Mouse (Mus musculus): Measurements from ENCODE around the gene Aspdh. TPM values are rescaled to one million over a fixed set of nuclear protein-coding genes. Genes with fewer than 3 reads are reported as not detected.

Aspdh gene
- polyA plus RNA-seq, 1 experiment from 2014 or later = 1.8 TPM

DNA sequence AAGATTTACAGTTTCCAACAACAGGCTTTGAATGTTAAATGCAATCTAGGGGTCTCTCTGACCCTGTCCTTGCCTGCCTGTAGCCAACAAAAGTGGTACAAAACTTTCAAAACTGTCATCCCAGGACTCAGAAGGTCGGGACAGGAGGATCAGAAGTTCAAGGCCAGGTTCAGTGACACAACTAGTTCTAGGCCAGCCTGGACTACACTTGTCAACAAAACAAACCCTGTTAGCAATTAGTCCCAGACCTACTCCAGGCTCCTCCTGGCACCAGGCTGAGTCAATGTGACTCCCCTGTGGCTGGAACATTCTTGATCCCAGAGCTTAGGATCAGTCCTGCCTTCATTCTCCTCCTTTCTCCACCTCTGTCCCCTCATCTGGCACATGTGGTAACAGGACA lies 33.7 kb downstream of the Aspdh start:
- no peak overlapping the region for H3K27ac ChIP-seq
- H3K9me3 ChIP-seq = no peaks in the 10 kb centered on the region
- H3K4me3 ChIP-seq = no peak overlapping the region
- H3K36me3 ChIP-seq = peaks cover 15% of the 10 kb centered on the region
- H3K4me1 ChIP-seq (replicated peaks) = peaks cover 29% of the 10 kb centered on the region
- H3K27me3 ChIP-seq (ENCODE audit: insufficient read depth, poor library complexity, severe bottlenecking) = peaks cover 19% of the 10 kb centered on the region
- no peak for DNase-seq (ENCODE audit: low spot score)
- 83% methylated on average over 1 of the region's 1 CpGs for WGBS

DNA sequence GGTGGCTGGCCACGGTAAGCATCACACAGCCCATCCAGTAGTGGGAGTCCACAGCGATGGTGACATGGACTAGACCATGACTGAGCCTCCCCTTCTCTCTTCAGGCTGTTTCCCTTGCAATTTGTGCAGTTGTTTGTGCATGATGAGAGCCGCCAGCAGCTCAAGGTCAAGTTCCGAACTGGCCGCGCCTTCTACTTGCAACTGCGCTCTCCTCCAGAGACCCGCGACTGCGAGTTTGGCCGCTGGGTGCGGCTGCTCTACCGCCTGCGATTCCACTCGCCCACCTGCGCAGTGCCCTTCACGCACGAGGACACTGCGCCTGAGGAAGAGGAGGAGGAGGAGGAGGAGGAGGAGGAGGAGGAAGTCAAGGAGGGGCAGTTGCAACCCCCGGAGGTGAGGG lies 34.9 kb downstream of the Aspdh start:
- Histone ChIP-seq H3K4me1 (replicated peaks) (peaks cover 23% of the 10 kb centered on the region), H3K27ac (no peak overlapping the region), H3K36me3 (peaks cover 6% of the 10 kb centered on the region; the same call in 1 of the 2 replicates), H3K9me3 (no peaks in the 10 kb centered on the region), H3K27me3 (ENCODE audit: insufficient read depth, poor library complexity, severe bottlenecking) (peaks cover 19% of the 10 kb centered on the region), H3K4me3 (no peak overlapping the region)
- no peak for DNase-seq (ENCODE audit: low spot score)
- WGBS = 60% methylated on average over 20 of the region's 20 CpGs

DNA sequence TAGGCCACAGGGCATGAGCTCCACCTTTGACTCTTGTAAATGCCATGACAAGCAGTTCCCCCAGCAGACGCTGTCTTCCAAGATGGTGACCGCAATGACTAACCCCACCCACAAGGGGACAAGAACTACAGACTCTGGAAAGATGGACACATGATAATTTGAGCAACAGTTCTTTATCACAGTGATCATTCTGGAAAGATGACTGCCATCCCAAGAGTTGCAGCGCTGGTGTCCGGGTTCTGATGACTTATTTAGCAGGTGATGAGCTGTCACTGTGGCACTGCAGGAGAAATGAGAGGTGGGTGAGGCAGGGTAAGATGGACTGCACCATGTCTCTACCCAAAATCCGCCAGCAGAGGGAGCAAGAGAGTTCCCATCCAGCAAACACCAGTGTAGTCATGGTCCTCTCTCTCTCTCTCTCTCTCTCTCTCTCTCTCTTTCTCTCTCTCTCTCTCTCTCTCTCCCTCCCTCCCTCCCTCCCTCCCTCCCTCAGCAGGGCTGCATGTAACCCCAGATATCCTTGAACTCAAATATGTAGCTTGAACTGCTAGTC lies 36.4 kb downstream of the Aspdh start:
- WGBS = 39% methylated on average over 5 of the region's 5 CpGs
- Histone ChIP-seq H3K9me3 (no peaks in the 10 kb centered on the region), H3K27ac (no peak overlapping the region), H3K4me1 (replicated peaks) (peaks cover 12% of the 10 kb centered on the region; the same call in 1 of the 2 replicates), H3K27me3 (ENCODE audit: insufficient read depth, poor library complexity, severe bottlenecking) (peaks cover 19% of the 10 kb centered on the region), H3K4me3 (no peak overlapping the region), H3K36me3 (peaks cover 6% of the 10 kb centered on the region; the same call in 1 of the 2 replicates)
- peak; percentile 73 for DNase-seq (ENCODE audit: low spot score)

DNA sequence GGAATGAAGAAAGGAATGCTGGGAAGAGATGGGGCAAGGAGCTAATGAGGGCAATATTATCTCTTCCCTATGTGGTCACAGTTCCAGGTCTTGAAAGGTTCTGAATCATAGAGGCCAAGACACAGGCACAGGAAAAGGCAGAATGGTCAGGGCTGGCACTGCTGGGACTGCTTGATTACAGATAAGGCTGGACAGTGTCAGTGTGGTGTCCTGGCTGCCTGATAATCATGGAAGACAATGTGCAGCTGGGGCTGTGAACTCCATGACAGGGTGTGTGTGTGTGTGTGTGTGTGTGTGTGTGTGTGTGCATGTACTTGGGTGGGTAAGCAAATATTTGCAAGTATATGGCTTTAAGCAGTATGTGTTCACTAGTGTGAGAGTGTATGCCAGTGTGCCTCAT lies 42.3 kb downstream of the Aspdh start:
- H3K4me3 ChIP-seq = no peak overlapping the region
- H3K36me3 ChIP-seq = no peaks in the 10 kb centered on the region
- DNase-seq (ENCODE audit: low spot score) = no peak
- H3K9me3 ChIP-seq = peaks cover 4% of the 10 kb centered on the region; the same call in 1 of the 2 replicates
- H3K4me1 ChIP-seq (replicated peaks) = no peaks in the 10 kb centered on the region
- H3K27ac ChIP-seq = no peak overlapping the region
- H3K27me3 ChIP-seq (ENCODE audit: insufficient read depth, poor library complexity, severe bottlenecking) = peaks cover 16% of the 10 kb centered on the region; the same call in 1 of the 2 replicates

Other genes starting within 250 kb of the Aspdh start
- not detected in 2 replicates for gene Klk1b5, start 249.4 kb upstream of the Aspdh start, polyA plus RNA-seq (2016; fragmentation: Nextera tagmentation; extraction: Ambion mirVana)
- gene Klk1, start 240.0 kb upstream of the Aspdh start, polyA plus RNA-seq (2016; fragmentation: Nextera tagmentation; extraction: Ambion mirVana) = not detected in 2 replicates
- 0.10 TPM in 1 of 2 replicates, not detected in the other for gene Gm36864, start 229.2 kb upstream of the Aspdh start, polyA plus RNA-seq (2016; fragmentation: Nextera tagmentation; extraction: Ambion mirVana)
- gene 1700028J19Rik, start 218.7 kb upstream of the Aspdh start, polyA plus RNA-seq (2016; fragmentation: Nextera tagmentation; extraction: Ambion mirVana) = 1.0 and 1.5 TPM in 2 replicates
- gene 2410002F23Rik, start 218.7 kb upstream of the Aspdh start, polyA plus RNA-seq (2016; fragmentation: Nextera tagmentation; extraction: Ambion mirVana) = 173 and 174 TPM in 2 replicates
- gene Acp4, start 208.0 kb upstream of the Aspdh start, polyA plus RNA-seq (2016; fragmentation: Nextera tagmentation; extraction: Ambion mirVana) = 0.09 and 0.12 TPM in 2 replicates
- gene Gm15517, start 203.9 kb upstream of the Aspdh start, polyA plus RNA-seq (2016; fragmentation: Nextera tagmentation; extraction: Ambion mirVana) = not detected in 2 replicates
- 1.8 and 2.1 TPM in 2 replicates for gene Clec11a, start 158.5 kb upstream of the Aspdh start, polyA plus RNA-seq (2016; fragmentation: Nextera tagmentation; extraction: Ambion mirVana)
- gene Shank1, start 155.1 kb upstream of the Aspdh start, polyA plus RNA-seq (2016; fragmentation: Nextera tagmentation; extraction: Ambion mirVana) = 1.2 and 4.6 TPM in 2 replicates
- 2.7 and 3.0 TPM in 2 replicates for gene Syt3, start 81.3 kb upstream of the Aspdh start, polyA plus RNA-seq (2016; fragmentation: Nextera tagmentation; extraction: Ambion mirVana)
- gene 1700008O03Rik, start 79.6 kb upstream of the Aspdh start, polyA plus RNA-seq (2016; fragmentation: Nextera tagmentation; extraction: Ambion mirVana) = 2.1 and 2.7 TPM in 2 replicates
- 1.7 and 4.4 TPM in 2 replicates for gene Lrrc4b, start 36.4 kb upstream of the Aspdh start, polyA plus RNA-seq (2016; fragmentation: Nextera tagmentation; extraction: Ambion mirVana)
- gene Josd2, start 2.6 kb downstream of the Aspdh start, polyA plus RNA-seq (2016; fragmentation: Nextera tagmentation; extraction: Ambion mirVana) = 86.2 and 89.2 TPM in 2 replicates
- 102 and 122 TPM in 2 replicates for gene Emc10, start 31.1 kb downstream of the Aspdh start, polyA plus RNA-seq (2016; fragmentation: Nextera tagmentation; extraction: Ambion mirVana)
- gene Fam71e1, start 31.2 kb downstream of the Aspdh start, polyA plus RNA-seq (2016; fragmentation: Nextera tagmentation; extraction: Ambion mirVana) = 17.1 and 20.5 TPM in 2 replicates
- gene Mybpc2, start 59.3 kb downstream of the Aspdh start, polyA plus RNA-seq (2016; fragmentation: Nextera tagmentation; extraction: Ambion mirVana) = 0.10 and 0.12 TPM in 2 replicates
- 0.09 TPM in 1 of 2 replicates, not detected in the other for gene Spib, start 66.7 kb downstream of the Aspdh start, polyA plus RNA-seq (2016; fragmentation: Nextera tagmentation; extraction: Ambion mirVana)
- 133 and 161 TPM in 2 replicates for gene Pold1, start 83.5 kb downstream of the Aspdh start, polyA plus RNA-seq (2016; fragmentation: Nextera tagmentation; extraction: Ambion mirVana)
- 83.2 and 94.9 TPM in 2 replicates for gene Nr1h2, start 88.6 kb downstream of the Aspdh start, polyA plus RNA-seq (2016; fragmentation: Nextera tagmentation; extraction: Ambion mirVana)
- gene Napsa, start 107.0 kb downstream of the Aspdh start, polyA plus RNA-seq (2016; fragmentation: Nextera tagmentation; extraction: Ambion mirVana) = 0.38 and 0.86 TPM in 2 replicates
- 1.3 and 1.5 TPM in 2 replicates for gene Kcnc3, start 125.3 kb downstream of the Aspdh start, polyA plus RNA-seq (2016; fragmentation: Nextera tagmentation; extraction: Ambion mirVana)
- 1.5 and 2.4 TPM in 2 replicates for gene Myh14, start 205.5 kb downstream of the Aspdh start, polyA plus RNA-seq (2016; fragmentation: Nextera tagmentation; extraction: Ambion mirVana)
- not detected in 2 replicates for gene Izumo2, start 243.4 kb downstream of the Aspdh start, polyA plus RNA-seq (2016; fragmentation: Nextera tagmentation; extraction: Ambion mirVana)

Data from hindbrain, embryonic 10.5 days (tissue).